Comparison of ENCODE assay signal across 8 mouse cellular contexts in genomic region chr2:149830536-149831458, GRCm38 (mm10). TPM values are rescaled to one million over a fixed set of nuclear protein-coding genes. Genes with fewer than 3 reads are reported as not detected.
DNase-seq lines count a peak whose midpoint lies in the region; ATAC-seq and TF ChIP-seq lines count a peak whose summit lies in the region.

Gene C530025M09Rik, minus strand, starts transcription at chr2:149831213.

- H3K4me1 ChIP-seq in E14TG2a.4 (replicated peaks; ENCODE audit: low read depth, low read length), result peaks cover 43% of the 10 kb centered on the region
- peaks cover 11 to 14% of the 10 kb centered on the region in 2 experiments for H3K4me1 ChIP-seq in heart, embryonic 14.5 days (ENCODE audit: control insufficient read depth in 2 of 2, insufficient read depth in 2 of 2, low read length in 2 of 2)
- peaks cover 26% of the 10 kb centered on the region for H3K4me1 ChIP-seq in midbrain, embryonic 10.5 days
- peaks cover 15% of the 10 kb centered on the region for H3K4me1 ChIP-seq in stomach, embryonic 15.5 days

- H3K27me3 ChIP-seq in E14TG2a.4 (ENCODE audit: insufficient read depth, low read length), result peaks cover 44% of the 10 kb centered on the region
- peaks cover 50% of the 10 kb centered on the region for H3K27me3 ChIP-seq in heart, embryonic 14.5 days (ENCODE audit: control insufficient read depth, insufficient read depth, low read length)
- H3K27me3 ChIP-seq in midbrain, embryonic 10.5 days (ENCODE audit: low read depth, poor library complexity, severe bottlenecking), result peaks cover 64% of the 10 kb centered on the region
- H3K27me3 ChIP-seq in stomach, embryonic 15.5 days (replicated peaks), result peaks cover 26% of the 10 kb centered on the region

- DNase-seq in adrenal gland, adult 18-20 months (ENCODE audit: low spot score in 2 of 2), result peak; percentile 18 to 26
- DNase-seq in embryo, embryonic 9.5 days (ENCODE audit: extremely low spot score), result peak; percentile 70
- DNase-seq in layer of hippocampus, postnatal 14 days (ENCODE audit: low spot score in 2 of 2), result peak; percentile 52 to 59
- peak; percentile 76 for DNase-seq in midbrain, embryonic 10.5 days (ENCODE audit: low spot score)
- no peak for DNase-seq in adipocyte (ENCODE audit: low spot score)

- peak; percentile 58; the same call in 1 of the 2 replicates for ATAC-seq in heart, embryonic 14.5 days (ENCODE audit: insufficient number of reproducible peaks, insufficient read depth, low FRiP score, low read depth)
- peak; percentile 65 for ATAC-seq in stomach, embryonic 15.5 days (ENCODE audit: insufficient read depth, low FRiP score, low read depth)

- H3K4me3 ChIP-seq in E14TG2a.4 (replicated peaks; ENCODE audit: low read length), result peak within 1 kb of the TSS; percentile 83
- H3K4me3 ChIP-seq in heart, embryonic 14.5 days (ENCODE audit: control insufficient read depth in 1 of 2, insufficient read depth in 1 of 2, low read depth in 1 of 2, low read length in 2 of 2), result peak within 1 kb of the TSS; percentile 50 to 55
- peak within 1 kb of the TSS; percentile 76 for H3K4me3 ChIP-seq in midbrain, embryonic 10.5 days
- H3K4me3 ChIP-seq in stomach, embryonic 15.5 days (replicated peaks), result peak within 1 kb of the TSS; percentile 49

- under 1% methylated on average over 80 of the region's 82 CpGs for whole genome bisulfite sequencing in heart, embryonic 14.5 days
- WGBS in midbrain, embryonic 10.5 days, result under 1% methylated on average over 73 of the region's 82 CpGs
- under 1% methylated on average over 80 of the region's 82 CpGs for WGBS in stomach, embryonic 15.5 days

- H3K4me2 ChIP-seq in heart, embryonic 14.5 days (ENCODE audit: low read length), result peak within 1 kb of the TSS; percentile 94
- H3K4me2 ChIP-seq in stomach, embryonic 15.5 days, result peak within 1 kb of the TSS; percentile 95

- H3K9me3 ChIP-seq in E14TG2a.4 (ENCODE audit: low read length), result 0 out of 2 replicates have a peak, but pooled peaks cover 3% of the 10 kb centered on the region
- no peaks in the 10 kb centered on the region for H3K9me3 ChIP-seq in heart, embryonic 14.5 days (ENCODE audit: control insufficient read depth, low read length)
- H3K9me3 ChIP-seq in midbrain, embryonic 10.5 days (replicated peaks), result no peaks in the 10 kb centered on the region
- H3K9me3 ChIP-seq in stomach, embryonic 15.5 days, result no peaks in the 10 kb centered on the region

- TF ChIP-seq CTCF in E14TG2a.4 (conservative IDR thresholded peaks at IDR 0.05; ENCODE audit: low read length), result no peak

- no peaks in the 10 kb centered on the region for H3K36me3 ChIP-seq in E14TG2a.4 (ENCODE audit: insufficient read depth, low read length)
- no peaks in the 10 kb centered on the region for H3K36me3 ChIP-seq in heart, embryonic 14.5 days (ENCODE audit: control insufficient read depth, insufficient read depth, low read length)
- no peaks in the 10 kb centered on the region for H3K36me3 ChIP-seq in midbrain, embryonic 10.5 days
- H3K36me3 ChIP-seq in stomach, embryonic 15.5 days, result no peaks in the 10 kb centered on the region

- peak within 1 kb of the TSS; percentile 54 for H3K9ac ChIP-seq in heart, embryonic 14.5 days (ENCODE audit: low read length)
- H3K9ac ChIP-seq in stomach, embryonic 15.5 days, result peak within 1 kb of the TSS; percentile 26; the same call in 1 of the 2 replicates

- H3K27ac ChIP-seq in heart, embryonic 14.5 days (replicated peaks in 1 of 2; ENCODE audit: control insufficient read depth in 1 of 2, insufficient read depth in 1 of 2, low read depth in 2 of 2, low read length in 2 of 2), result no peak within 1 kb of the TSS
- peak within 1 kb of the TSS; percentile 82 for H3K27ac ChIP-seq in midbrain, embryonic 10.5 days (replicated peaks)
- no peak within 1 kb of the TSS for H3K27ac ChIP-seq in stomach, embryonic 15.5 days

RNA-seq across cellular contexts. Expression of gene C530025M09Rik, which starts in this region (rescaled TPM):
- not detected for total RNA-seq in adrenal gland, adult 18-20 months (2021)
- polyA plus RNA-seq in heart, embryonic 14.5 days (2014; fragmentation: Nextera tagmentation; extraction: Ambion mirVana), result not detected in 2 replicates
- total RNA-seq in layer of hippocampus, postnatal 14 days (2021), result 1 to 10 TPM; 1.0 to 1.4 TPM
- polyA plus RNA-seq in midbrain, embryonic 10.5 days (2016; fragmentation: Nextera tagmentation; extraction: Ambion mirVana), result 0.27 and 0.71 TPM in 2 replicates
- 0.23 TPM in 1 of 2 replicates, not detected in the other for polyA plus RNA-seq in stomach, embryonic 15.5 days (2015; fragmentation: Nextera tagmentation; extraction: Ambion mirVana)

Comparison
In these comparisons a context has a peak if more than half of its experiments do, and no peak if none do; other contexts are left out.
1. Peak in DNase-seq in adrenal gland, adult 18-20 months; RNA of the gene not detected or under 1 TPM.
2. Peak in ATAC-seq, H3K4me3 ChIP-seq, H3K9ac ChIP-seq and H3K4me2 ChIP-seq in heart, embryonic 14.5 days; RNA of the gene not detected or under 1 TPM.
3. Peak in DNase-seq, H3K4me3 ChIP-seq and H3K27ac ChIP-seq in midbrain, embryonic 10.5 days; RNA of the gene not detected or under 1 TPM.
4. Peak in ATAC-seq, H3K4me3 ChIP-seq, H3K9ac ChIP-seq and H3K4me2 ChIP-seq in stomach, embryonic 15.5 days; RNA of the gene not detected or under 1 TPM.